Mouse (Mus musculus) liver, embryonic 14.5 days (tissue): ENCODE measurements around the gene Ctdnep1.

Source experiments
- CTCF ChIP-seq: IDR thresholded peaks from 2 replicates; pipeline ENCODE4 v1.5.1; 2016; ENCODE audit warnings: antibody characterized with exemption, low read depth, control low read depth
- EP300 ChIP-seq: IDR thresholded peaks from 2 replicates; pipeline ENCODE4 v1.6.1; 2016; ENCODE audit warnings: antibody characterized with exemption, low read depth

GRCm38 (mm10) chr11:70010961-70011360 is 30.0 kb downstream of the Ctdnep1 start:
- TF ChIP-seq CTCF (no peak), EP300 (no peak)
